Mouse (Mus musculus) heart, embryonic 15.5 days (tissue): ENCODE data around the gene Rbms3. TPM values are rescaled to one million over a fixed set of nuclear protein-coding genes. Genes with fewer than 3 reads are reported as not detected.

Experiments used
- ATAC-seq: fragments of 200-750 bp; cut with Nextera tagmentation; replicated peaks from 2 replicates; pipeline ENCODE4 v1.8.0; 2017; ENCODE audit warnings: low read depth, moderate TSS enrichment; ENCODE audit not compliant: insufficient number of reproducible peaks, insufficient read depth, low FRiP score
- H3K27ac ChIP-seq: fragments of 300-500 bp; sonication (generic); 2 replicates; pipeline ENCODE4 v1.5.1; 2015; ENCODE audit warnings: mild to moderate bottlenecking, inconsistent platforms
- H3K27me3 ChIP-seq: fragments of 300-500 bp; sonication (generic); 2 replicates; pipeline ENCODE4 v1.6.1; 2015; ENCODE audit warnings: inconsistent platforms
- H3K36me3 ChIP-seq: fragments of 300-500 bp; sonication (generic); 2 replicates; pipeline ENCODE4 v1.6.1; 2015; ENCODE audit warnings: mild to moderate bottlenecking, inconsistent platforms
- H3K4me1 ChIP-seq: fragments of 300-500 bp; sonication (generic); replicated peaks from 2 replicates; pipeline ENCODE4 v1.6.1; 2015; ENCODE audit warnings: inconsistent platforms
- H3K4me2 ChIP-seq: fragments of 300-500 bp; sonication (generic); 2 replicates; pipeline ENCODE4 v1.6.1; 2015; ENCODE audit warnings: inconsistent platforms, mild to moderate bottlenecking, moderate library complexity
- H3K4me3 ChIP-seq: fragments of 300-500 bp; sonication (generic); 2 replicates; pipeline ENCODE4 v1.5.1; 2015; ENCODE audit warnings: mild to moderate bottlenecking, inconsistent platforms
- H3K9ac ChIP-seq: fragments of 300-500 bp; sonication (generic); 2 replicates; pipeline ENCODE4 v1.6.1; 2015; ENCODE audit warnings: mild to moderate bottlenecking, inconsistent platforms
- H3K9me3 ChIP-seq: fragments of 300-500 bp; sonication (generic); replicated peaks from 2 replicates; pipeline ENCODE4 v1.6.1; 2016; ENCODE audit warnings: inconsistent platforms
- WGBS: fragments of 180-500 bp; shearing (Covaris S2); methylation state at CpG from one replicate; pipeline ENCODE4 v1.1.7; 2015; ENCODE audit warnings: mixed read lengths; 5-methylcytosine and 5-hydroxymethylcytosine counted together
- polyA plus RNA-seq: library from polyadenylated mRNA; unstranded; fragments of >200 nt; fragmentation: Nextera tagmentation; extraction: Ambion mirVana; gene quantifications from 2 replicates; pipeline ENCODE4 v1.2.1, GENCODE M21; 2015

Rbms3 gene
- polyA plus RNA-seq, 1 experiment from 2014 or later = 36.5 TPM

DNA sequence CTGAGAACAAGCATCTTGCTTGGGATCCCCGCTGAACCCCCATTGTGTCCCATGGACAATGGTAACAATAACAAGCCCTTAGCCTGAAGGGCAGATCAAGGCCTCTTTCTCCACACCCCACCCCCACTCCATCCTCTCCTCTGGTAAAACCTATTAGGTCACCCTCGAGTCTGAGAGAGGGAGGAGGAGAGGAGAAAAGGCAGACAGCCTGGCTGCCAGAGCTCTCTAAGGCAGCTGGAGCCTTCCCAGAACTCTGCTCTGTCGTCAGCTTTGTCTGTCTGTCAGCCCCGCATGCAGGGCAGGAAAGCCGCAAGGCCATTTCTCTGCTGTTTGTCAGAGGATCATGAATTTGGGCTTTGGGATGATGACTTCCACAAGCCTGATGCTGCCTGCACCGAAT, 466.6 kb downstream of the Rbms3 start:
- H3K4me3 ChIP-seq = no peak overlapping the region
- no peak overlapping the region for H3K9ac ChIP-seq
- ATAC-seq = peak; percentile 77

DNA sequence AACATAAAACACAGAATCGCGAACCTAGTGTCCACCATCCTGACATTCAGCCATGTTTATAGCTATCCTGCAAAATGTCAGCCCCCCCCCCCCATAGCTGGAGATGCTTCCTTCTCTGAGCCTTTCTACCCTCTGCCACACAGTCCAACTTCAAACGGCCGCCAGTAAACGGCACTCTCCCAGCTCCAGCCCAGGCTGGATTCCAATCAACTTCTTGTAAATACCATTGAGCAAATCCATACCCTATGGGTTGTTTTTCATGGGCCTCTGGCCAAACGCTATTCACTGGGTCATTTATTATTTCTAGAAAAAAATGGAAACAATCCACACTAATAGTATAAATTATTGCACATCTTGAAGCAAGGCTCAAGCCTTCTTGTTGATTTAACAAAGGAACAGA, 468.6 kb downstream of the Rbms3 start:
- no peak for ATAC-seq
- Histone ChIP-seq H3K27me3 (no peaks in the 10 kb centered on the region), H3K4me3 (no peak overlapping the region), H3K36me3 (no peaks in the 10 kb centered on the region), H3K27ac (no peak overlapping the region), H3K9me3 (no peaks in the 10 kb centered on the region), H3K4me2 (no peak overlapping the region), H3K4me1 (peaks cover 20% of the 10 kb centered on the region), H3K9ac (no peak overlapping the region)
- WGBS = 63% methylated on average over 6 of the region's 6 CpGs

More for the DNA sequence above, 466.6 kb downstream of the Rbms3 start:
- H3K4me2 ChIP-seq = peak overlapping the region; percentile 26
- H3K36me3 ChIP-seq = no peaks in the 10 kb centered on the region
- WGBS = 28% methylated on average over 6 of the region's 6 CpGs
- no peaks in the 10 kb centered on the region for H3K9me3 ChIP-seq
- H3K27me3 ChIP-seq = no peaks in the 10 kb centered on the region
- H3K4me1 ChIP-seq = peaks cover 16% of the 10 kb centered on the region
- peak overlapping the region; percentile 57 for H3K27ac ChIP-seq

DNA sequence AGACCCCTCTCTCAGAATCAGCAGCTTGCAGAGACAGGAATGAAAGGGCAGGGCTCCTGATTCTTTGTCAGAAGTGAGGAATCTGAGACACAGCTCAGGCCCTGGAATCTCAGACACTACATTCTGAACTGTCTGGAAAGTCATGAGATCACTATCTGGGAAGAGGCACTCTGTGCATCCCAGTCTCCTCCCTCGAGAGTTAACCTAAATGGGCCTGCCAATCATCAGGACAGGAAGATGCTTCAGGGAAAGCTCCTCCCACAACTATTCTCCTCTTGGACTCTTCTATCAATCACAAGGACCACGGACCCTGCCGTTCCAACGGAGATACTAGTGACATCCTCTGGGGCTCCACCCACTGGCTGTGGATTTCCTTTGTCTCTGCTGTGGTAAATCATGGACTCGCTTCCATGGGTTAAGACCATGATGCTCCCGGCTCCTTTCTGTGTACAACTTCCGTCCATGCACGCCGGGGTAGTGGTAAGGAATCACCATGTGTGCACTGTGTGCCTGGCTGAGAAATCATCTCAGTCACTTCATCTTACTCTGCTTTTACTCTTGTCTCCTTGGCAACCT, 473.3 kb downstream of the Rbms3 start:
- Histone ChIP-seq H3K9ac (no peak overlapping the region), H3K27ac (0 out of 2 replicates have a peak overlapping the region, but pooled peaks have one; percentile 5), H3K4me3 (no peak overlapping the region), H3K9me3 (no peaks in the 10 kb centered on the region), H3K36me3 (no peaks in the 10 kb centered on the region), H3K4me1 (peaks cover 19% of the 10 kb centered on the region), H3K27me3 (no peaks in the 10 kb centered on the region), H3K4me2 (no peak overlapping the region)
- whole genome bisulfite sequencing = 59% methylated on average over 9 of the region's 9 CpGs
- ATAC-seq = no peak

DNA sequence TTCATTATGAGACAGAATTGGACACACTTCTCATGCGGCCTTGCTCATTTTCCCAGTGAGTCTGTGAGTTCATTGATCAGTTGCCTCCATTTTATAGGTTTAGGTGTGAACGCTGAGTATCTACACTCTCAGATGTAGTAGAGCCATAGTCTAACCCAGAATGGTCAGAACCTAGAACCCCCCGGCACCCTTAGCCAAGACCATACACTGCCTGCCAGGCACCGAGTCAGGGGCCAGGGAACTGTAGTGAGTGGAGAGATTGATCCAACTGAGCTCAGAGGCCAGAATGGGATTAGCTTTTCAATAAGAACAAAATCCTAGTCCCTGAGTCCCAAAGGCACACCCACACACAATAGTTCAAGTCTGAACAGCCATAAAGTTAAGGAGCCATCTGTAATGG, 475.1 kb downstream of the Rbms3 start:
- Histone ChIP-seq H3K9ac (no peak overlapping the region), H3K4me2 (no peak overlapping the region), H3K4me1 (peaks cover 19% of the 10 kb centered on the region), H3K27ac (no peak overlapping the region), H3K27me3 (no peaks in the 10 kb centered on the region), H3K36me3 (no peaks in the 10 kb centered on the region; the same call in 1 of the 2 replicates), H3K4me3 (no peak overlapping the region), H3K9me3 (no peaks in the 10 kb centered on the region)
- ATAC-seq = no peak
- WGBS = 89% methylated on average over 4 of the region's 4 CpGs

DNA sequence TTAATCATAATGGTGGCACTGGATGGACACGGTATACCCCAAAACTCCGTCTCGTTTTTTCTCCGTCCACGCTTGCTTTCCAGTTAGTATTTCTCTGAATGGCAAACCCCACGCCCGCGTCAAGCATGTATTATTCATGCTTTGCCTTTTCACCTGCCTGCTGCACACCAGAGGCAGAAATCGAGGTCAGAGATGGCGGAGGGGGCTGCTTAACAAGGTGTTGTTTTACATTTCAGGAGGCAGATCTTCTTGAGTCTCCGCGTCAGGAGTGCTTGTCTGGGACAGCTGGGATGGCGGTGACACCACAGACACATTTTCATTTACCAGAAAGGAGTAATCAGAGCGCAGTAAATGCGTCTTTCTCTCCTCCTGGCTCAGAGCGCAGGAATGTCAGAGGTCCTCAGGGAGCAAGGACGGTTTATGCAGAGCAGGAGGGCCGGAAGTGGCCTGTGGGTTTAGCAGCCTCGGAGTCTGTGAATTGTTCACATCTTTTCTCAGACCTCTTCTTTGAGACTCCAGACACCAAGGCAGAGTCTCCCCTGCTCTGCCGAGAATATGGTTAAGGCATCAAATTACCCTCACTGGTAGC, 475.9 kb downstream of the Rbms3 start:
- Histone ChIP-seq H3K27ac (peak overlapping the region; percentile 37), H3K27me3 (no peaks in the 10 kb centered on the region), H3K4me1 (peaks cover 19% of the 10 kb centered on the region), H3K4me3 (no peak overlapping the region), H3K9me3 (no peaks in the 10 kb centered on the region), H3K36me3 (no peaks in the 10 kb centered on the region; the same call in 1 of the 2 replicates), H3K4me2 (0 out of 2 replicates have a peak overlapping the region, but pooled peaks have one; percentile 6), H3K9ac (no peak overlapping the region)
- 59% methylated on average over 20 of the region's 20 CpGs for WGBS
- ATAC-seq = no peak

DNA sequence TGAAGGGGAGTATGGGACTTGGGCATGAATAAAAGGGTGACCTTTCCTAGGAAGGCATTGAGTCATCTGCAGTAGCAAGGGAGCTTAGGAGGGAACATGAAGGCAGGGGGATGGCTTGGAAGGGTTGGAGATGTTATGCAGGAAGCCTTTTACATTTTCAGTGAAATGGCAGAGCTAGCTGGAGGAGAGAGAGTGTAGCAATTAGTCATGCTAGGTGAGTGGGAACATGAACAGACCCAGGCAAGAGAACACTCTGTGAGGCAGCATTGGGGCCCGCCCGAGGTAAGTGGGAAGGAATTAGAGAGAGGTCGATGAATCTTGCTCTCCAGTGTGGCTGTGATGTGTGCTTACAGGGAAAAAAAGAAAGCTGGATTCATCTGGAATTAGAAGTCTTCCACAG, 477.8 kb downstream of the Rbms3 start:
- WGBS = 76% methylated on average over 3 of the region's 3 CpGs
- no peak overlapping the region for H3K9ac ChIP-seq
- no peak overlapping the region for H3K4me3 ChIP-seq
- no peak for ATAC-seq
- no peak overlapping the region for H3K27ac ChIP-seq
- H3K27me3 ChIP-seq = no peaks in the 10 kb centered on the region
- no peak overlapping the region for H3K4me2 ChIP-seq
- peaks cover 19% of the 10 kb centered on the region for H3K4me1 ChIP-seq
- no peaks in the 10 kb centered on the region; the same call in 1 of the 2 replicates for H3K36me3 ChIP-seq
- H3K9me3 ChIP-seq = no peaks in the 10 kb centered on the region

DNA sequence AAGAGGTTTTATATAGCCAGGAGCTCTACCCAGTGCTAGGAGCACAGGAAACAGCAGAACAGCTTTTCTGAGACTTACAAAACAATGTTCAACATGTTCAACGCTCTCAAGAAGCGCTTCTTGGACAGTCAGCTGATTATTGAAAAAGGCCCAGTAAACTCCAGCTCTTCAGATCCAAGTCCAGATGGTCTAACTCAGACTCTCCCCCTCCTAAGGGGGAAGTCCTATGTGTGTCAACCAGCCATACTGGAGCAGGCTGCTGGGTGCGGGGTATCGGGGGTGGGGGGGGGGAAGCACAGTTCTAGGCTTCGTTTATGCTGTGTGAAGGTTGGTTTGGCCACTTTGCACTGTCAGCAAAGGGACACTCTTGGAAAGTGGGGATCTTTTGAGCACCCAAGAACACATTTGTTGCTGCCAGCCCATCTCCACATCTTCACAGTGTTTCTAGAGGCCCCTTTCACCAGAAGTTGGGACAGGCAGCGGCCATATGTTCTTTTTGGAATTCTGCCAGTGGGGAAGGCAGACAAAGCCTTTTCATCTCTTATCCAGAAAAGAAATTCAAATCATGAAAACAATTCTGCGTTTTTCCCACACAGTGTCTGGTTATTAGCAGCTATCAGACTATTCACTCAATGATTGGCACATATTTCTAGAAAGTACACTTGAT, 485.5 kb downstream of the Rbms3 start:
- Histone ChIP-seq H3K9me3 (no peaks in the 10 kb centered on the region), H3K36me3 (no peaks in the 10 kb centered on the region), H3K4me2 (no peak overlapping the region), H3K27ac (peak overlapping the region; percentile 31; the same call in 1 of the 2 replicates), H3K9ac (no peak overlapping the region), H3K4me3 (no peak overlapping the region), H3K4me1 (peaks cover 12% of the 10 kb centered on the region), H3K27me3 (no peaks in the 10 kb centered on the region)
- WGBS = 60% methylated on average over 7 of the region's 7 CpGs
- ATAC-seq = peak; percentile 22; the same call in 1 of the 2 replicates

DNA sequence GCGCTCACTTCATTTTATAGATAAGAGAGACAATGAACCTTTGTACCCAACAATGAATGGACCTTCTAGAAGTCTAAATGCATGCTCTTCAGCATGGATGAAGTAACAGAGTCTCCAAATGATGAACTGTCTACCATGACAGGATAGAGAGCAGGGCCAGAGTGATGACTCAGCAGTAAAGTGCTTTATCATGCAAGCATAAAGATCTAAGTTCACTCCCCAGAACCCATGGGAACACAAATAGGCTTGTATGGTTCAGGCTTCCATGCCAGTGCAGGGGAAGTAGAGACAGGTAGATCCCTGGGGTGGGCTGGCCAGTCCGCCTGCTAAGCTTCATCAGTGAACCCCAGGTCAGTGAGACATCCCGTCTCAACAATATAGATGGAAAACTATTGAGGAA, 489.7 kb downstream of the Rbms3 start:
- WGBS = 86% methylated on average over 3 of the region's 3 CpGs
- ATAC-seq = no peak
- H3K4me3 ChIP-seq = no peak overlapping the region

DNA sequence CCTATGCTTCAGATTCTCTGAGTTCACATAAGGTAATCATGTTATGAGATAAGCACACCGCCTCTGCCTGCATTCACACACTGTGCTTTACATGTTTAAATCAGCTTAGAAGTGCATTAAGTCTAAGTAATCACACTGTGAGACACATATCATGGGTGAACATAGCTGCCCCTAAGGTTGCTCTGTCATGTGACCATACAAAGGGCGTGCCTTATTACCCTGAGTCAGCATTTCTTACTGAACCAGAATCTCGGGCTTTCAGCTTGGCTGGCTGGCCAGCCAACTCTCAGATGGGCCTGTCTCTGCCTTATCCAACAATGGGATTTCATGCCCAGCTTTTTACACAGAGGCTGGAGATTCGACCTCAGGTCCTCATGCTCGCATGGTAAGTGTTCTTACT, 493.3 kb downstream of the Rbms3 start:
- ATAC-seq = no peak
- Histone ChIP-seq H3K27me3 (no peaks in the 10 kb centered on the region), H3K4me2 (no peak overlapping the region), H3K9me3 (no peaks in the 10 kb centered on the region), H3K36me3 (no peaks in the 10 kb centered on the region), H3K27ac (no peak overlapping the region), H3K9ac (no peak overlapping the region), H3K4me1 (0 out of 2 replicates have a peak, but pooled peaks cover 6% of the 10 kb centered on the region), H3K4me3 (no peak overlapping the region)
- WGBS = 68% methylated on average over 5 of the region's 5 CpGs

More for the DNA sequence above, 489.7 kb downstream of the Rbms3 start:
- no peak overlapping the region for H3K4me2 ChIP-seq
- H3K9me3 ChIP-seq = no peaks in the 10 kb centered on the region
- H3K4me1 ChIP-seq = peaks cover 15% of the 10 kb centered on the region
- no peaks in the 10 kb centered on the region for H3K36me3 ChIP-seq
- H3K27me3 ChIP-seq = no peaks in the 10 kb centered on the region
- no peak overlapping the region for H3K9ac ChIP-seq
- H3K27ac ChIP-seq = no peak overlapping the region

DNA sequence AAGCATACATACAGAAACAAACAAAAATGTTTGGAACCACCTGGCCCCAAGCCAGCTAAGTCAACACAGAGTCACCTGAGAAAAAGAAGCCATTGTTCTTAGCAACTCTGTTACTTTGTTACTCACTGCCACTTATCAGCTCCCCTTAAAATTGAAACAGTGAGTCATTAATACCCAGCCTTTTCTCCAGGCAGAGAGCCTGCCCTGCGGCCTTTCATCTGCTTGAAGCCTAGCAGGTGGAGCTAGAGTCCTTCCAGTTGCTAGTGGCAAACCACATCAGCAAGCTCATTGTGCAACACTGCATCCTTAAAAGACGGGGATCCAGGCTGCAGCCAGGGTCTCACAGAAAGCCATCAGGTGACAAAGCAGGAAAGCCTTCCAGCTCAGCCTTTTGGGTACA, 495.7 kb downstream of the Rbms3 start:
- H3K4me2 ChIP-seq = no peak overlapping the region
- no peaks in the 10 kb centered on the region for H3K27me3 ChIP-seq
- no peak overlapping the region for H3K4me3 ChIP-seq
- no peak for ATAC-seq
- no peak overlapping the region for H3K9ac ChIP-seq
- no peak overlapping the region for H3K27ac ChIP-seq
- H3K4me1 ChIP-seq = 0 out of 2 replicates have a peak, but pooled peaks cover 6% of the 10 kb centered on the region
- H3K36me3 ChIP-seq = no peaks in the 10 kb centered on the region
- no peaks in the 10 kb centered on the region for H3K9me3 ChIP-seq
- 31% methylated on average over 2 of the region's 2 CpGs for WGBS

DNA sequence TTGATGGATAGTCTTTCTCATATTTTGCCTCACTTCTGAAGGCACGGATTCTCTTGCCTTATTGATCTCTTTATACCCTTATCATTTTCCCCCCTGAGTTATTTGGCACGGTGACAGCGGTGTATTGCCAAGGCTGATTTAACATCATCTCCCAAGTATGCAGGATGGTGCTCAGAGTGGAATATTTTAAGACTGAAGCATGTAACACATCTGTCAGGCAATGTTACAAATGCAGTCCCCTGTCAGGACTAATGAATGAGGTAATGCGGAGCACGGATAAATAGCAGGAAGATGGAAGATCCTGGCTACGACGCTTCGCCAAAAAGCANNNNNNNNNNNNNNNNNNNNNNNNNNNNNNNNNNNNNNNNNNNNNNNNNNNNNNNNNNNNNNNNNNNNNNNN, 502.9 kb downstream of the Rbms3 start:
- H3K27ac ChIP-seq = peak overlapping the region; percentile 30; the same call in 1 of the 2 replicates
- H3K4me2 ChIP-seq = no peak overlapping the region
- no peaks in the 10 kb centered on the region for H3K36me3 ChIP-seq
- WGBS = 35% methylated on average over 8 of the region's 8 CpGs
- no peaks in the 10 kb centered on the region for H3K9me3 ChIP-seq
- no peak overlapping the region for H3K4me3 ChIP-seq
- H3K9ac ChIP-seq = no peak overlapping the region
- H3K27me3 ChIP-seq = no peaks in the 10 kb centered on the region
- no peak for ATAC-seq
- H3K4me1 ChIP-seq = peaks cover 36% of the 10 kb centered on the region
